Mouse (Mus musculus) bone marrow, adult 2 months (tissue): Measurements from ENCODE around the gene Scgb2b2. TPM values are rescaled to one million over a fixed set of nuclear protein-coding genes. Genes with fewer than 3 reads are reported as not detected.

Experiments
- H3K27ac ChIP-seq: fragments of 200-500 bp; 2 replicates; pipeline ENCODE4 v1.5.1; 2012; ENCODE audit warnings: low read depth, mild to moderate bottlenecking, control low read depth, inconsistent platforms, low read length; ENCODE audit not compliant: control insufficient read depth, poor library complexity, insufficient read depth
- H3K4me1 ChIP-seq: fragments of 200-500 bp; 2 replicates; pipeline ENCODE4 v1.6.1; 2011; ENCODE audit warnings: low read length; ENCODE audit not compliant: control insufficient read depth, insufficient read depth
- H3K4me3 ChIP-seq: fragments of 200-500 bp; replicated peaks from 2 replicates; pipeline ENCODE3; 2011; ENCODE audit warnings: mild to moderate bottlenecking, low read depth, low read length, control low read depth; ENCODE audit not compliant: control insufficient read depth
- CTCF ChIP-seq: fragments of 200-500 bp; IDR thresholded peaks from 2 replicates; pipeline ENCODE4 v1.5.1; 2011; ENCODE audit warnings: low read length, control low read depth; ENCODE audit not compliant: control insufficient read depth, insufficient read depth
- POLR2A ChIP-seq: fragments of 200-500 bp; IDR thresholded peaks from 2 replicates; pipeline ENCODE4 v1.6.1; 2011; ENCODE audit warnings: low read depth, mild to moderate bottlenecking, control low read depth, low read length, borderline replicate concordance; ENCODE audit not compliant: control insufficient read depth
- WGBS: fragments of 180-500 bp; shearing (Covaris S2); methylation state at CpG from one replicate; pipeline ENCODE4 v1.1.7; 2018; 5-methylcytosine and 5-hydroxymethylcytosine counted together
- polyA plus RNA-seq: library from polyadenylated mRNA; stranded (reverse); fragments of >200 nt; gene quantifications from 2 replicates; pipeline ENCODE4 v1.2.4, GENCODE M21; 2011; ENCODE audit warnings: low replicate concordance; ENCODE audit not compliant: missing spikeins, insufficient read depth, insufficient read length

Gene Scgb2b2
- polyA plus RNA-seq = not detected in 2 replicates

DNA sequence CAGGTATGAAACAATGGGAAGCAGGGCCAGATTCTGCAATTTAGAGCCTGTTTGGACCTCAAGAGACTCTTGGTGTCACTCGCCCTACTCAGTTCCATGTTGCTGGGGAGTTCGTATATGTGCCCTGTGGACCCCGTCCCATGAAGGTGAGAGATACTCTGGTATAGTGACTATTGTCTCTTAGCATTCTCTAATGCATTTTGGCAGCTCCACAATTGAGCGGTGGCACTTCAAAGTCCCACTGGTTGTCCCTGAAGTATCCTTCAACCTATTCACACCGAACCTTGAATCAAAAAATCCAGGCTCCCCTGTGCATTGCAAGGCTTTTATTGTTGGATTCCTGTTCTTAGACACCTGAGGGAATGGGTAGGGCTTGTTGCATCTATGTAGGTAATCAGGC, at the start of gene Scgb2b2:
TSS of gene Scgb2b2 (plus strand) at position 301 of the 400 bp plus-strand sequence.
- WGBS = 74% methylated on average over 5 of the region's 5 CpGs
- Histone ChIP-seq H3K27ac (no peak within 1 kb of the TSS; the same call in 1 of the 2 replicates), H3K4me1 (no peaks in the 10 kb centered on the region), H3K4me3 (no peak within 1 kb of the TSS)
- TF ChIP-seq POLR2A (no peak), CTCF (no peak)

- WGBS = 73% methylated on average over 3 of the region's 3 CpGs
- TF ChIP-seq POLR2A = no peak
- TF ChIP-seq CTCF = no peak
- H3K27ac ChIP-seq = no peak within 1 kb of the TSS; the same call in 1 of the 2 replicates
- no peaks in the 10 kb centered on the region for H3K4me1 ChIP-seq
- H3K4me3 ChIP-seq = no peak within 1 kb of the TSS
Observed at GRCm38 (mm10) chr7:31291721-31292120, 1.4 kb downstream of the Scgb2b2 start, which contains the start of gene Scgb1b2. Gene Scgb1b2 (minus strand): TSS chr7:31291821.

Other genes starting within 250 kb of the Scgb2b2 start
- gene Fxyd5, start 248.0 kb upstream of the Scgb2b2 start, polyA plus RNA-seq = 85.0 and 239 TPM in 2 replicates
- not detected in 2 replicates for gene Fxyd7, start 239.0 kb upstream of the Scgb2b2 start, polyA plus RNA-seq
- 7.8 and 16.2 TPM in 2 replicates for gene Fxyd1, start 233.3 kb upstream of the Scgb2b2 start, polyA plus RNA-seq
- gene Lgi4, start 231.2 kb upstream of the Scgb2b2 start, polyA plus RNA-seq = 0.23 and 2.3 TPM in 2 replicates
- gene Fxyd3, start 213.8 kb upstream of the Scgb2b2 start, polyA plus RNA-seq = not detected in 2 replicates
- gene Hpn, start 175.2 kb upstream of the Scgb2b2 start, polyA plus RNA-seq = 38.2 and 59.6 TPM in 2 replicates
- gene Scn1b, start 163.5 kb upstream of the Scgb2b2 start, polyA plus RNA-seq = 4.3 and 6.2 TPM in 2 replicates
- 73.7 and 144 TPM in 2 replicates for gene Gramd1a, start 134.6 kb upstream of the Scgb2b2 start, polyA plus RNA-seq
- not detected in 2 replicates for gene Scgb1b2, start 1.3 kb downstream of the Scgb2b2 start, polyA plus RNA-seq
- not detected in 2 replicates for gene Scgb2b3, start 71.6 kb downstream of the Scgb2b2 start, polyA plus RNA-seq
- not detected in 2 replicates for gene Scgb1b3, start 85.1 kb downstream of the Scgb2b2 start, polyA plus RNA-seq